Mouse (Mus musculus): ENCODE results near the gene Nudcd3. TPM values are rescaled to one million over a fixed set of nuclear protein-coding genes. Genes with fewer than 3 reads are reported as not detected.
A peak's percentile ranks its signal among the peaks of the same experiment; 100 is the strongest.
"Not testable (repeated sequence)": the region's sequence is repeated elsewhere in the genome, so short reads cannot be mapped to it uniquely, and the experiment has no call there.

Nudcd3 gene
- polyA plus RNA-seq, 1 experiment = 96.0 TPM

DNA sequence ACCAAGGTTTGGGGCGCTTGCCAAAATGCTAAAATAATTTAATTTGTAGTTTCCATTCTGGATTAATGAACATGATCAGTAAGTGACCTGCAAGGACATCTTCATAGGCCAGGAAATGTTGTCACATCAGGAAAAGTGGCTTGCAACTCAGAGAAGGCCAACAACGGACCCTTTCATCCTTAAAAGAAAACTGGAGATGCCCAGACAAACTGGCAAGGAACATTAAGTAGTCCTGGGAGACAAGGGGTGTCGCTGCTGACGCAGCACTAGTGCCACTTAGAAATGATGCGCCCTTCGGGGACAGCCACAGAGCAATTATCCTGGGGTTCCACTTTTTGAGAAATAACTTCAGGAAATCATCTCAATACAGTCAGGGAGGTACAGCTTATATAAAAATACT is 80.2 kb downstream of the Nudcd3 start:
- TF ChIP-seq POLR2A (IDR thresholded peaks at IDR 0.05; ENCODE audit: borderline replicate concordance, insufficient read depth, low read length) = no peak
- no peak for TF ChIP-seq CTCF (IDR thresholded peaks at IDR 0.05; ENCODE audit: borderline replicate concordance, insufficient read depth, low read depth, low read length)
- 46% methylated on average over 6 of the region's 6 CpGs for WGBS
- DNase-seq = peak; percentile 46 to 48
- peak overlapping the region; percentile 89 for H3K27ac ChIP-seq (ENCODE audit: insufficient read depth, low read length)
- no peaks in the 10 kb centered on the region for H3K27me3 ChIP-seq (ENCODE audit: control insufficient read depth, insufficient read depth, low read length)
- H3K4me1 ChIP-seq (ENCODE audit: control insufficient read depth, insufficient read depth, low read length) = peaks cover 42% of the 10 kb centered on the region
- H3K4me3 ChIP-seq (replicated peaks; ENCODE audit: insufficient read depth, low read depth, low read length) = no peak overlapping the region

- H3K27ac ChIP-seq (ENCODE audit: insufficient read depth, low read length) = peak overlapping the region; percentile 89
- H3K4me3 ChIP-seq (replicated peaks; ENCODE audit: insufficient read depth, low read depth, low read length) = no peak overlapping the region
- 14% methylated on average over 11 of the region's 11 CpGs for WGBS
- H3K27me3 ChIP-seq (ENCODE audit: control insufficient read depth, insufficient read depth, low read length) = no peaks in the 10 kb centered on the region
- peak; percentile 63 to 65 for DNase-seq
- H3K4me1 ChIP-seq (ENCODE audit: control insufficient read depth, insufficient read depth, low read length) = peaks cover 42% of the 10 kb centered on the region
- TF ChIP-seq POLR2A (IDR thresholded peaks at IDR 0.05; ENCODE audit: borderline replicate concordance, insufficient read depth, low read length) = no peak
Observed at GRCm38 (mm10) chr11:6119312-6119711, 80.9 kb downstream of the Nudcd3 start.

DNA sequence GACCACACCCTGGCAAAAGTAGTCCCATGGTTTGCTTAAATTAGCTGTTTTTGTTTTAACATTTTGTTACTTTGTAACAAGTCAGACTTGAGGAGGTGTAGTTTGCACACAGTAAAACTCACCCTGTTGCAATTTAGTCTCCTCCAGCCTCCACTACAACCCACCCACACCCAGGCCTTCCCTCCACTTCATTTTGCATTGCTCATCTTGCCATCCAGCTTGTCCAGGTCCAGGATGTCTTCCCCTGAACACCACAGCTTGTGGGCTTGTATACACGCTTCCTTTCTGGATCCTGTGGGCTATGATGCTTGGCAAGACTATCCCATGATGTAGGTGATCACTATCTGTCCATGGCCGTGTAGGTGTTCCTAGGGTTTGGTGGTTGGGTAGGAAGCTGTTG is 82.3 kb downstream of the Nudcd3 start:
- Histone ChIP-seq H3K4me1 (ENCODE audit: control insufficient read depth, insufficient read depth, low read length) (peaks cover 42% of the 10 kb centered on the region), H3K27ac (ENCODE audit: insufficient read depth, low read length) (0 out of 2 replicates have a peak overlapping the region, but pooled peaks have one; percentile 2), H3K27me3 (ENCODE audit: control insufficient read depth, insufficient read depth, low read length) (no peaks in the 10 kb centered on the region), H3K4me3 (replicated peaks; ENCODE audit: insufficient read depth, low read depth, low read length) (no peak overlapping the region)
- 67% methylated on average over 2 of the region's 2 CpGs for WGBS
- TF ChIP-seq POLR2A (IDR thresholded peaks at IDR 0.05; ENCODE audit: borderline replicate concordance, insufficient read depth, low read length) = no peak
- TF ChIP-seq CTCF (IDR thresholded peaks at IDR 0.05; ENCODE audit: borderline replicate concordance, insufficient read depth, low read depth, low read length) = no peak
- DNase-seq = no peak

- 94% methylated on average over 5 of the region's 5 CpGs for WGBS
Observed at GRCm38 (mm10) chr11:6111734-6112484, 88.3 kb downstream of the Nudcd3 start.

GRCm38 (mm10) chr11:6109990-6110389 is 90.2 kb downstream of the Nudcd3 start:
- Histone ChIP-seq H3K27ac (ENCODE audit: insufficient read depth, low read length) (peak overlapping the region; percentile 91), H3K4me3 (replicated peaks; ENCODE audit: insufficient read depth, low read depth, low read length) (no peak overlapping the region), H3K4me1 (ENCODE audit: control insufficient read depth, insufficient read depth, low read length) (peaks cover 36% of the 10 kb centered on the region), H3K27me3 (ENCODE audit: control insufficient read depth, insufficient read depth, low read length) (no peaks in the 10 kb centered on the region)
- DNase-seq = peak; percentile 81 to 93
- TF ChIP-seq POLR2A (IDR thresholded peaks at IDR 0.05; ENCODE audit: borderline replicate concordance, insufficient read depth, low read length) (no peak), CTCF (IDR thresholded peaks at IDR 0.05; ENCODE audit: borderline replicate concordance, insufficient read depth, low read depth, low read length) (no peak)

More at GRCm38 (mm10) chr11:6111734-6112484, 88.3 kb downstream of the Nudcd3 start:
- TF ChIP-seq POLR2A (IDR thresholded peaks at IDR 0.05; ENCODE audit: borderline replicate concordance, insufficient read depth, low read length) (no peak), CTCF (IDR thresholded peaks at IDR 0.05; ENCODE audit: borderline replicate concordance, insufficient read depth, low read depth, low read length) (no peak)
- H3K4me3 ChIP-seq (replicated peaks; ENCODE audit: insufficient read depth, low read depth, low read length) = no peak overlapping the region
- no peak for DNase-seq
- H3K27me3 ChIP-seq (ENCODE audit: control insufficient read depth, insufficient read depth, low read length) = no peaks in the 10 kb centered on the region
- peaks cover 36% of the 10 kb centered on the region for H3K4me1 ChIP-seq (ENCODE audit: control insufficient read depth, insufficient read depth, low read length)
- no peak overlapping the region for H3K27ac ChIP-seq (ENCODE audit: insufficient read depth, low read length)

DNA sequence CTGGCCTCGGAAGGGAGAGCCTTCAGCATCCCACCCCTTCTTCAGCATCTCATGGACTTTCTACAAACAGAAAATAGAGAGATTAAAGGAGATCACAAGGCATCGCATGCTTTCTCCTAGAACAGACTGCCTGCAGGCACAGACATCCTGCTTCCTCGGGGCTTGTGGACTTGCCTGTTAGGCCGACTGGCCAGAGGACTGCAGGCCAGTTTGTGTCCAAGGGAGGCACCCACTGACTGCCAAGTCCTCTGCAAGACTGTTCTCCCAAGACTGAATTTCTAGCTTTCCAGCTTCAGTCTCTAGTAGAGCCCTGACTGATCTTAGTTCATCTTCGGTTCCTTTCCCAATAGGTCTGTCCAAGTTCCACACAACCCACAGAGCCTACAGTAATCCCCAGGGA is 91.9 kb downstream of the Nudcd3 start:
- Histone ChIP-seq H3K4me1 (ENCODE audit: control insufficient read depth, insufficient read depth, low read length) (peaks cover 42% of the 10 kb centered on the region), H3K27me3 (ENCODE audit: control insufficient read depth, insufficient read depth, low read length) (no peaks in the 10 kb centered on the region), H3K4me3 (replicated peaks; ENCODE audit: insufficient read depth, low read depth, low read length) (no peak overlapping the region), H3K27ac (ENCODE audit: insufficient read depth, low read length) (peak overlapping the region; percentile 8)
- WGBS = 21% methylated on average over 5 of the region's 5 CpGs
- DNase-seq = peak in 1 of 2 experiments; percentile 58
- TF ChIP-seq POLR2A (IDR thresholded peaks at IDR 0.05; ENCODE audit: borderline replicate concordance, insufficient read depth, low read length) (no peak), CTCF (IDR thresholded peaks at IDR 0.05; ENCODE audit: borderline replicate concordance, insufficient read depth, low read depth, low read length) (no peak)

- peaks cover 42% of the 10 kb centered on the region for H3K4me1 ChIP-seq (ENCODE audit: control insufficient read depth, insufficient read depth, low read length)
- peak overlapping the region; percentile 8 for H3K27ac ChIP-seq (ENCODE audit: insufficient read depth, low read length)
- DNase-seq = no peak
- H3K4me3 ChIP-seq (replicated peaks; ENCODE audit: insufficient read depth, low read depth, low read length) = no peak overlapping the region
- no peaks in the 10 kb centered on the region for H3K27me3 ChIP-seq (ENCODE audit: control insufficient read depth, insufficient read depth, low read length)
- no peak for TF ChIP-seq POLR2A (IDR thresholded peaks at IDR 0.05; ENCODE audit: borderline replicate concordance, insufficient read depth, low read length)
- WGBS = 60% methylated on average over 3 of the region's 3 CpGs
Observed at GRCm38 (mm10) chr11:6107722-6108121, 92.5 kb downstream of the Nudcd3 start.

- Histone ChIP-seq H3K27me3 (ENCODE audit: control insufficient read depth, insufficient read depth, low read length) (no peaks in the 10 kb centered on the region), H3K4me3 (replicated peaks; ENCODE audit: insufficient read depth, low read depth, low read length) (no peak overlapping the region), H3K27ac (ENCODE audit: insufficient read depth, low read length) (no peak overlapping the region), H3K4me1 (ENCODE audit: control insufficient read depth, insufficient read depth, low read length) (peaks cover 31% of the 10 kb centered on the region)
- TF ChIP-seq POLR2A (IDR thresholded peaks at IDR 0.05; ENCODE audit: borderline replicate concordance, insufficient read depth, low read length) (no peak), CTCF (IDR thresholded peaks at IDR 0.05; ENCODE audit: borderline replicate concordance, insufficient read depth, low read depth, low read length) (no peak)
- DNase-seq = no peak
- WGBS = 30% methylated on average over 5 of the region's 5 CpGs
Observed at GRCm38 (mm10) chr11:6104734-6105133, 95.5 kb downstream of the Nudcd3 start.

GRCm38 (mm10) chr11:6096637-6097036 is 103.6 kb downstream of the Nudcd3 start:
- not testable (repeated sequence) for H3K27me3 ChIP-seq (ENCODE audit: control insufficient read depth, insufficient read depth, low read length); H3K4me1 ChIP-seq (ENCODE audit: control insufficient read depth, insufficient read depth, low read length); H3K4me3 ChIP-seq (replicated peaks; ENCODE audit: insufficient read depth, low read depth, low read length); DNase-seq; H3K27ac ChIP-seq (ENCODE audit: insufficient read depth, low read length)
- 88% methylated on average over 3 of the region's 3 CpGs for WGBS

Data from cerebellum, adult 2 months (tissue).